Mouse (Mus musculus): ENCODE measurements at regions not wholly inside any gene's neighbourhood (a gene's known extent, or its start where the extent isn't known, plus 50 kb on each side); places are given as distances from the start of the nearest gene placed in this dataset.

- Histone ChIP-seq H3K9ac (no peak overlapping the region), H3K27me3 (peaks cover 9% of the 10 kb centered on the region; the same call in 1 of the 2 replicates), H3K4me2 (peak overlapping the region; percentile 43), H3K36me3 (no peaks in the 10 kb centered on the region), H3K4me3 (no peak overlapping the region), H3K27ac (no peak overlapping the region), H3K9me3 (0 out of 2 replicates have a peak, but pooled peaks cover 8% of the 10 kb centered on the region), H3K4me1 (peaks cover 23% of the 10 kb centered on the region)
- WGBS, result 4% methylated on average over 22 of the region's 22 CpGs
- no peak for ATAC-seq (ENCODE audit: insufficient number of reproducible peaks, insufficient read depth, low FRiP score, low TSS enrichment, low read depth)
These were observed 232.4 kb downstream of the 4933412E24Rik start for GRCm38 (mm10) chr15:59783782-59784555.

- no peak for ATAC-seq (ENCODE audit: insufficient number of reproducible peaks, insufficient read depth, low FRiP score, low TSS enrichment, low read depth)
- H3K4me1 ChIP-seq, result peaks cover 23% of the 10 kb centered on the region
- no peak overlapping the region for H3K9ac ChIP-seq
- H3K9me3 ChIP-seq, result 0 out of 2 replicates have a peak, but pooled peaks cover 6% of the 10 kb centered on the region
- 0% methylated on average over 6 of the region's 6 CpGs for WGBS
- H3K4me2 ChIP-seq, result peak overlapping the region; percentile 43
- H3K27me3 ChIP-seq, result peaks cover 9% of the 10 kb centered on the region; the same call in 1 of the 2 replicates
- H3K36me3 ChIP-seq, result no peaks in the 10 kb centered on the region
- H3K4me3 ChIP-seq, result no peak overlapping the region
- no peak overlapping the region for H3K27ac ChIP-seq
These were observed 233.0 kb downstream of the 4933412E24Rik start for GRCm38 (mm10) chr15:59783393-59783781.

- Histone ChIP-seq H3K27me3 (peaks cover 6% of the 10 kb centered on the region; the same call in 1 of the 2 replicates), H3K4me1 (peaks cover 17% of the 10 kb centered on the region), H3K27ac (no peak overlapping the region), H3K36me3 (no peaks in the 10 kb centered on the region), H3K9me3 (no peaks in the 10 kb centered on the region), H3K9ac (no peak overlapping the region), H3K4me2 (no peak overlapping the region), H3K4me3 (no peak overlapping the region)
- 81% methylated on average over 1 of the region's 1 CpGs for WGBS
- ATAC-seq (ENCODE audit: insufficient number of reproducible peaks, insufficient read depth, low FRiP score, low TSS enrichment, low read depth), result no peak
These were observed 235.9 kb downstream of the 4933412E24Rik start for GRCm38 (mm10) chr15:59780506-59780905.

- no peaks in the 10 kb centered on the region for H3K36me3 ChIP-seq
- 85% methylated on average over 13 of the region's 13 CpGs for WGBS
- no peak for ATAC-seq (ENCODE audit: insufficient number of reproducible peaks, insufficient read depth, low FRiP score, low TSS enrichment, low read depth)
These were observed 239.0 kb downstream of the 4933412E24Rik start for GRCm38 (mm10) chr15:59777307-59777871.

GRCm38 (mm10) chr15:59775781-59776180, 240.6 kb downstream of the 4933412E24Rik start:
- H3K9me3 ChIP-seq, result peaks cover 4% of the 10 kb centered on the region
- WGBS, result 91% methylated on average over 3 of the region's 3 CpGs
- H3K4me1 ChIP-seq, result no peaks in the 10 kb centered on the region
- H3K36me3 ChIP-seq, result no peaks in the 10 kb centered on the region
- H3K27me3 ChIP-seq, result no peaks in the 10 kb centered on the region
- ATAC-seq (ENCODE audit: insufficient number of reproducible peaks, insufficient read depth, low FRiP score, low TSS enrichment, low read depth), result no peak
- no peak overlapping the region for H3K9ac ChIP-seq
- H3K27ac ChIP-seq, result no peak overlapping the region
- H3K4me3 ChIP-seq, result no peak overlapping the region
- no peak overlapping the region for H3K4me2 ChIP-seq

More at GRCm38 (mm10) chr15:59777307-59777871, 239.0 kb downstream of the 4933412E24Rik start:
- H3K4me3 ChIP-seq, result no peak overlapping the region
- no peaks in the 10 kb centered on the region for H3K9me3 ChIP-seq
- H3K27me3 ChIP-seq, result peaks cover 5% of the 10 kb centered on the region; the same call in 1 of the 2 replicates
- no peak overlapping the region for H3K9ac ChIP-seq
- no peak overlapping the region for H3K4me2 ChIP-seq
- no peaks in the 10 kb centered on the region for H3K4me1 ChIP-seq
- H3K27ac ChIP-seq, result no peak overlapping the region

GRCm38 (mm10) chr15:59773983-59774382, 242.4 kb downstream of the 4933412E24Rik start:
- no peaks in the 10 kb centered on the region for H3K4me1 ChIP-seq
- no peak overlapping the region for H3K9ac ChIP-seq
- no peak overlapping the region for H3K4me3 ChIP-seq
- H3K4me2 ChIP-seq, result no peak overlapping the region
- no peak for ATAC-seq (ENCODE audit: insufficient number of reproducible peaks, insufficient read depth, low FRiP score, low TSS enrichment, low read depth)
- H3K36me3 ChIP-seq, result no peaks in the 10 kb centered on the region
- H3K27ac ChIP-seq, result no peak overlapping the region
- WGBS, result 70% methylated on average over 2 of the region's 2 CpGs
- H3K9me3 ChIP-seq, result peaks cover 11% of the 10 kb centered on the region
- H3K27me3 ChIP-seq, result no peaks in the 10 kb centered on the region

GRCm38 (mm10) chr15:59772595-59772994, 243.8 kb downstream of the 4933412E24Rik start:
- H3K27ac ChIP-seq, result no peak overlapping the region

GRCm38 (mm10) chr15:59762061-59762460, 254.4 kb downstream of the 4933412E24Rik start:
- H3K27ac ChIP-seq, result no peak overlapping the region
- H3K4me3 ChIP-seq, result no peak overlapping the region
- H3K4me1 ChIP-seq, result peaks cover 4% of the 10 kb centered on the region; the same call in 1 of the 2 replicates
- no peak overlapping the region for H3K9ac ChIP-seq
- no peak overlapping the region for H3K4me2 ChIP-seq
- 0 out of 2 replicates have a peak, but pooled peaks cover 2% of the 10 kb centered on the region for H3K27me3 ChIP-seq
- 89% methylated on average over 6 of the region's 6 CpGs for WGBS
- no peak for ATAC-seq (ENCODE audit: insufficient number of reproducible peaks, insufficient read depth, low FRiP score, low TSS enrichment, low read depth)
- no peaks in the 10 kb centered on the region for H3K9me3 ChIP-seq
- no peaks in the 10 kb centered on the region for H3K36me3 ChIP-seq

More at GRCm38 (mm10) chr15:59772595-59772994, 243.8 kb downstream of the 4933412E24Rik start:
- Histone ChIP-seq H3K4me2 (no peak overlapping the region), H3K36me3 (no peaks in the 10 kb centered on the region), H3K9ac (no peak overlapping the region), H3K9me3 (peaks cover 11% of the 10 kb centered on the region), H3K4me3 (no peak overlapping the region), H3K27me3 (no peaks in the 10 kb centered on the region), H3K4me1 (no peaks in the 10 kb centered on the region)
- no peak for ATAC-seq (ENCODE audit: insufficient number of reproducible peaks, insufficient read depth, low FRiP score, low TSS enrichment, low read depth)
- 82% methylated on average over 2 of the region's 2 CpGs for WGBS

- Histone ChIP-seq H3K27ac (no peak overlapping the region), H3K27me3 (0 out of 2 replicates have a peak, but pooled peaks cover 2% of the 10 kb centered on the region), H3K36me3 (no peaks in the 10 kb centered on the region), H3K4me3 (no peak overlapping the region), H3K4me2 (no peak overlapping the region), H3K4me1 (peaks cover 4% of the 10 kb centered on the region; the same call in 1 of the 2 replicates), H3K9me3 (no peaks in the 10 kb centered on the region), H3K9ac (no peak overlapping the region)
- WGBS, result 86% methylated on average over 5 of the region's 5 CpGs
- ATAC-seq (ENCODE audit: insufficient number of reproducible peaks, insufficient read depth, low FRiP score, low TSS enrichment, low read depth), result no peak
These were observed 255.9 kb downstream of the 4933412E24Rik start for GRCm38 (mm10) chr15:59760490-59760889.

- H3K4me3 ChIP-seq, result no peak overlapping the region
These were observed 256.8 kb downstream of the 4933412E24Rik start for GRCm38 (mm10) chr15:59759566-59759965.

GRCm38 (mm10) chr15:59758971-59759370, 257.4 kb downstream of the 4933412E24Rik start:
- 66% methylated on average over 2 of the region's 2 CpGs for WGBS
- no peak for ATAC-seq (ENCODE audit: insufficient number of reproducible peaks, insufficient read depth, low FRiP score, low TSS enrichment, low read depth)
- no peaks in the 10 kb centered on the region for H3K36me3 ChIP-seq
- no peak overlapping the region for H3K9ac ChIP-seq
- H3K27ac ChIP-seq, result no peak overlapping the region
- H3K4me3 ChIP-seq, result no peak overlapping the region
- H3K9me3 ChIP-seq, result no peaks in the 10 kb centered on the region
- no peak overlapping the region for H3K4me2 ChIP-seq
- peaks cover 4% of the 10 kb centered on the region; the same call in 1 of the 2 replicates for H3K4me1 ChIP-seq
- H3K27me3 ChIP-seq, result 0 out of 2 replicates have a peak, but pooled peaks cover 2% of the 10 kb centered on the region

More at GRCm38 (mm10) chr15:59759566-59759965, 256.8 kb downstream of the 4933412E24Rik start:
- Histone ChIP-seq H3K4me1 (peaks cover 4% of the 10 kb centered on the region; the same call in 1 of the 2 replicates), H3K4me2 (no peak overlapping the region), H3K36me3 (no peaks in the 10 kb centered on the region), H3K9ac (no peak overlapping the region), H3K9me3 (no peaks in the 10 kb centered on the region), H3K27ac (no peak overlapping the region), H3K27me3 (0 out of 2 replicates have a peak, but pooled peaks cover 2% of the 10 kb centered on the region)
- ATAC-seq (ENCODE audit: insufficient number of reproducible peaks, insufficient read depth, low FRiP score, low TSS enrichment, low read depth), result no peak
- WGBS, result 34% methylated on average over 4 of the region's 4 CpGs

All from embryonic facial prominence, embryonic 13.5 days (tissue).